Mouse (Mus musculus): ENCODE measurements around the gene Cntn4. TPM values are rescaled to one million over a fixed set of nuclear protein-coding genes. Genes with fewer than 3 reads are reported as not detected.

The Cntn4 gene
- total and polyA plus RNA-seq, 2 experiments from 2014 or later: 13.9 to 23.3 TPM

DNA sequence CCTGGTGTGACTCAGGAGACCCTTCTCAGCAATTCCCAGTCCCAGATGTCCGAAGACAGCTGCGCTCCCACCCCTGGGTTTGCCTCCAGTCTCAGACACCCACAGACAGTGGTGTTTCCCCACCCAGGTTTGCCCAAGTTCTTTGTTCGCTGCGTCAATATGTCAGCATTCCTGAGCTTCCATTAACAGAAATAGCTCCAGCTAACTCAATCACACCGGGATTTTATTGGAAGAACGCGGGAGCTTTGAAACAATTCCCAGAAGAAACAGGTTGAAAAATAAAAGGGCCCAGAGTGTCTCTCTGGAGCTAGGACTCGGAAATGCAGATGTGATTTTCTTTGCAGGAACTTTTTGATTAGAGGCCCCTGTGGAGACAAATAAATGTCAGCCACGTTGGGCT lies 916.3 kb downstream of the Cntn4 start:
- 12% methylated on average over 9 of the region's 9 CpGs for WGBS
- no peak overlapping the region for H3K9ac ChIP-seq
- no peaks in the 10 kb centered on the region for H3K36me3 ChIP-seq (ENCODE audit: insufficient read depth)
- H3K4me2 ChIP-seq (ENCODE audit: low read depth): no peak overlapping the region
- H3K4me1 ChIP-seq (ENCODE audit: insufficient read depth): no peaks in the 10 kb centered on the region
- DNase-seq (no peak), ATAC-seq (no peak)
- H3K27me3 ChIP-seq (ENCODE audit: insufficient read depth, low read length): no peaks in the 10 kb centered on the region
- H3K27ac ChIP-seq (ENCODE audit: low read depth, low read length): no peak overlapping the region
- TF ChIP-seq CTCF (IDR thresholded peaks at IDR 0.05; ENCODE audit: low read depth): no peak
- H3K9me3 ChIP-seq (ENCODE audit: low read length): no peaks in the 10 kb centered on the region
- H3K4me3 ChIP-seq (ENCODE audit: low read depth, low read length): no peak overlapping the region

DNA sequence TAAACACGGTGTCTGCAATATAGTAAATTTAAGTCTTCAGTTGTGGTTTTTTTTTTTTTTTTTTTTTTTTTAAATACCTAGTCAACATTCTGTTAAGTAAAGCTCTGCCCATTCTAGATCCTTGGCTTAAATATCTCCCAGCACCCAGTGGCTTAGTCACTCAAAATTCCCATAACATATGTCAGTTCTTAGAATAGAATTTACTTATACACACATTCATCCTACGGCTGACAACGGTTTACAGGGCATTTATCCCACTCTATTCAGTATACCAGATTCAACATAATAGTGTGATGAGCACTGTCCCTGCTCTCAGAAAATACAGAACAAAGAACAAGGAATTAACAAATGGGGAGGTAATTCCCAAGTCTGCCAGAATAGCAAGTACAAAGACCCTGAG lies 939.6 kb downstream of the Cntn4 start:
- H3K4me3 ChIP-seq (ENCODE audit: low read depth, low read length): no peak overlapping the region
- ATAC-seq (no peak), DNase-seq (no peak)
- no peak for TF ChIP-seq CTCF (IDR thresholded peaks at IDR 0.05; ENCODE audit: low read depth)
- H3K9ac ChIP-seq: no peak overlapping the region
- H3K27me3 ChIP-seq (ENCODE audit: insufficient read depth, low read length): no peaks in the 10 kb centered on the region
- H3K27ac ChIP-seq (ENCODE audit: low read depth, low read length): no peak overlapping the region
- no peaks in the 10 kb centered on the region for H3K36me3 ChIP-seq (ENCODE audit: insufficient read depth)
- WGBS: 59% methylated on average over 3 of the region's 3 CpGs
- no peaks in the 10 kb centered on the region for H3K9me3 ChIP-seq (ENCODE audit: low read length)
- no peaks in the 10 kb centered on the region for H3K4me1 ChIP-seq (ENCODE audit: insufficient read depth)
- H3K4me2 ChIP-seq (ENCODE audit: low read depth): no peak overlapping the region

DNA sequence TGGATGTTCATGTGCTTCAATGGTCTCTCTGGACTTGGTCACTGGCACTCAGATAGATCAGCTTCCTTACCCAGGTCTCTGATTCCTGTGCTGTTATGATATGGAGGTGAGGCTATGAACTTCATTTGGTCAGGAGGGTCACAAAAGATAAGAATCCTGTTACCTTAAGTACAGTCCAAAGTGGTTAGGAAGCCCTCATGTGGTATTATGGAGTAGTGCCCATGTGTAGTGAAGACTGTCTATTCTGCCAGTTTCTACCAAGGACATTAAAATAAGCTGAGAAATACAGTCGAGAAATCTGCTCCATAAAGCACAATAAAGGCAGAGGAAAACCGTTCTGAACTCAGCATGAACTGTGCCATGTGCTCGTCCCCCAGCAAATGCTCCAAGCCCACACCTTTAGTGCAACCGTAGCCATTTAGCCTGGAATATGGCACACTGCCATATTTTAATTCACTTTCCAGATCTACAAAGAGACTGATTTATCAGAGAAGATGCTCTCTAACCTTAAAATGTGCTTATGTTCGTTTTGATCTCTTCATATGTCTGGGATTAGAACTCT lies 943.8 kb downstream of the Cntn4 start:
- Histone ChIP-seq H3K27ac (ENCODE audit: low read depth, low read length) (no peak overlapping the region), H3K36me3 (ENCODE audit: insufficient read depth) (no peaks in the 10 kb centered on the region), H3K4me2 (ENCODE audit: low read depth) (no peak overlapping the region), H3K4me1 (ENCODE audit: insufficient read depth) (no peaks in the 10 kb centered on the region), H3K27me3 (ENCODE audit: insufficient read depth, low read length) (no peaks in the 10 kb centered on the region), H3K9me3 (ENCODE audit: low read length) (no peaks in the 10 kb centered on the region), H3K4me3 (ENCODE audit: low read depth, low read length) (no peak overlapping the region), H3K9ac (no peak overlapping the region)
- TF ChIP-seq CTCF (IDR thresholded peaks at IDR 0.05; ENCODE audit: low read depth): peak; percentile 41
- WGBS: 43% methylated on average over 5 of the region's 5 CpGs
- DNase-seq (no peak), ATAC-seq (no peak)

DNA sequence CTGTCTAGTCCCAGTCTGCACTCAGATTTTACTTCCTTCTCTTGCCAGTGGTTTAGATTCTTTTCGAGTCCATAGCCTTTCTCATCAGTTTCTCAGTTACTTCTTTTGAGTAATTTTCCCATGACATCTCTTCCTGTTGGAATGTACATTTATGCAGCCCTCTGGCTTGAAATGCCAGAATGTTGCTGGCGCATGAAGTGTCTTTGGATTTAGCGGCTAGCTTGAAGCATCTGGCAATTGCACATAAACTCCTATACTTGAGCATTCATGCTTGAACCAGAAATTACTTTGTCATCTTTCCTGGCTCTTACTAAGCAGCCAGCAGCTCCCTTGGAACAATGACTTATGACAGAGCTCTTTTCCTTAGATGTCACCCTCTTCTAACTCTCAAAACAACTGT lies 965.6 kb downstream of the Cntn4 start:
- no peak for TF ChIP-seq CTCF (IDR thresholded peaks at IDR 0.05; ENCODE audit: low read depth)
- WGBS: 78% methylated on average over 3 of the region's 3 CpGs

DNA sequence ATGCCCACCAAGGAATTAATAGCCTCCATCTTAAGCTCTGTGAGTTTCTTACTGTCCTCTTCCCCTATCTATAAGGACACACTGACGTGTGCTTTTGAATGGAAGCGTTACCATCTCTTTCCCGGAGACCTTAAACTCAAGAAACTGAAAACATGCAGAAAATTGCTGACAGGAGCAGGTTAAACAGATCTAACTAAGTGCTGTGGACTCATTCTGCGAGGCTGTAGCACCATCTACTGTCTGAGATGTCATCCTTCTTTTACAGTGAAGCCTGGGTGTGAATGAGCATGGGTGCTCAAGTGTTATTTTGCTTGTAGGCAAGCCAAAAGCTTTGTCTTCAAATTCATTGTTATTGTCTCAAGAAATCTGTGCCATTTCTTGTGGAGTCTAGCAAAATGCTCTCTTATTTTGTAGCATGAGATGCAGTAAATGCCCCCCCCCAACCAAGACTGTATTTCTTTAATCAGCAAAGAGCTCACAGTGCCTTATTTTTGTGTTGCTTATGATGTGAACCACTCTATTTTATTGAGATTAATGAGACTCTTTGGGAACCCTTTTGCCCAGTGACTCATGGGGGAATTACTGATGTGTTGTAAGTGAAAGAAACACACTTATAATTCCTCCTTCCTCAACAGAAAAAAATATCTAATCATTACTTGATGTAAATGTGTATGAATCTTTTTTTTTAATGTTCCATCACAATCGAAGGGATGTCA lies 968.2 kb downstream of the Cntn4 start:
- Histone ChIP-seq H3K4me2 (ENCODE audit: low read depth) (no peak overlapping the region), H3K9me3 (ENCODE audit: low read length) (no peaks in the 10 kb centered on the region), H3K36me3 (ENCODE audit: insufficient read depth) (no peaks in the 10 kb centered on the region), H3K9ac (no peak overlapping the region), H3K4me1 (ENCODE audit: insufficient read depth) (no peaks in the 10 kb centered on the region), H3K27me3 (ENCODE audit: insufficient read depth, low read length) (no peaks in the 10 kb centered on the region), H3K4me3 (ENCODE audit: low read depth, low read length) (no peak overlapping the region), H3K27ac (ENCODE audit: low read depth, low read length) (no peak overlapping the region)
- WGBS: 28% methylated on average over 5 of the region's 5 CpGs
- peak; percentile 95 for TF ChIP-seq CTCF (IDR thresholded peaks at IDR 0.05; ENCODE audit: low read depth)
- ATAC-seq (peak; percentile 98), DNase-seq (peak; percentile 91)

More for the DNA sequence above, 965.6 kb downstream of the Cntn4 start:
- Histone ChIP-seq H3K4me2 (ENCODE audit: low read depth) (no peak overlapping the region), H3K9me3 (ENCODE audit: low read length) (no peaks in the 10 kb centered on the region), H3K4me3 (ENCODE audit: low read depth, low read length) (no peak overlapping the region), H3K27ac (ENCODE audit: low read depth, low read length) (no peak overlapping the region), H3K9ac (no peak overlapping the region), H3K27me3 (ENCODE audit: insufficient read depth, low read length) (no peaks in the 10 kb centered on the region), H3K36me3 (ENCODE audit: insufficient read depth) (no peaks in the 10 kb centered on the region), H3K4me1 (ENCODE audit: insufficient read depth) (no peaks in the 10 kb centered on the region)
- DNase-seq (no peak), ATAC-seq (no peak)

DNA sequence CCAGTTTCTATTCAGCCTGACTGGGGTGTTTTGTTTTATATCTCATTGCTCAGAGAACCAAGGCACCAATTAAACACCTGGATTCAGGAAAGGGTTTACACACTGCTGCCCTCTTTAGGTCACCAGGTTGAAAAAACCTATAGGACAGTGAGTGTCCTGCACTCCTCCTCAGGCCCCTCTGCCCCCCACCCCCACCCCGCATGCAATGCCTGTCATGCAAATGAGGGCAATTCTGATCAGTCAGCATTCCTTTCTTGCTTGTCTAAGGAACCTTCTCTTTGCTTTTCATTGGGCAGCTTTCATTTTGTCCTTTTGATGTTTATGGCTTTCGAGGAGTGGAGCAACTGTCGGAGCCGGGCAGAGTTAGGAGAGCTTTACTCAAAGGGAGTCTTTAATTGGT lies 969.5 kb downstream of the Cntn4 start:
- no peak overlapping the region for H3K27ac ChIP-seq (ENCODE audit: low read depth, low read length)
- no peaks in the 10 kb centered on the region for H3K27me3 ChIP-seq (ENCODE audit: insufficient read depth, low read length)
- no peak overlapping the region for H3K4me2 ChIP-seq (ENCODE audit: low read depth)
- no peaks in the 10 kb centered on the region for H3K4me1 ChIP-seq (ENCODE audit: insufficient read depth)
- WGBS: 18% methylated on average over 4 of the region's 4 CpGs
- H3K9ac ChIP-seq: no peak overlapping the region
- no peaks in the 10 kb centered on the region for H3K36me3 ChIP-seq (ENCODE audit: insufficient read depth)
- TF ChIP-seq CTCF (IDR thresholded peaks at IDR 0.05; ENCODE audit: low read depth): no peak
- no peaks in the 10 kb centered on the region for H3K9me3 ChIP-seq (ENCODE audit: low read length)
- no peak overlapping the region for H3K4me3 ChIP-seq (ENCODE audit: low read depth, low read length)
- DNase-seq (no peak), ATAC-seq (no peak)

DNA sequence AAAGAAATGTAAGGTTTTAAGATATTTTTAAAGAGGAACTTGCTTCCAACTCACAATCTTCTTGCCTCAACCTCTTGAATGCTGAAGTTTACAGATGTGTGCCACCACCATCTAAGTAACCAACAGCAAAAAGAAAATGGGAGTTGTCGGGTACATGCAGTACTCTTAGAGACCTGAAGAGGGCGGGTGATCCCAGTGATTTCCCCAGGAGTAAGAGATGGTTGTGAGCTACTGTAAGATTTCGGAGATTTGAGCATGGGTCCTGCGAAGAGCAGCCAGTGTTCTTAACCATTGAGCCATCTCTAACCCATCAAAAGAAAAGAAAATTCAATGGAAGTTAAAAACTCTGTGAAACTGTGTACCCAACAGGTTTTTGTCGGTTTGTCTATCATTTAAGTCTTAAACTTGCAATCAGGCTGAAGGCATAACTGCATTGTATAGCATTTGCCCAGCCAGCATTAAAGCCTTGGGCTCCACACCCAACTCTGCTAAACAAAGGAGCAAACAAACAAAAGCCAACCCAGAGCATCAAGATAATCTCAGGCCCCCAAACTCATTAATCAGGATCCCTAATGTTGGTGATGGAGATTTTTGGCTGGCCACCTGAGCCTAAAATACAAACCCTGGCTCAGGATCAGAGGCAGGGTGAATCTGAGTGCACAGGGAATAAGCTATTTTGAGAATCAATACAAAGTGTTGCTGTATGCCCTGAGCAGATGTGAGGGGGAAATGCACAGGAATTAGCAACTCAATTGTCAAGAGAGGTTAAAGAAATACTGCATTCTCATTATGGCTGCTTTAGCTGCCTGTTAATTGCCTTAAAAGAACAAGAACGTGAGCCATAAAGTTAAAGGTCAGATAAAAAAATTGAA lies 986.6 kb downstream of the Cntn4 start:
- Histone ChIP-seq H3K27ac (ENCODE audit: low read depth, low read length) (no peak overlapping the region), H3K9me3 (ENCODE audit: low read length) (no peaks in the 10 kb centered on the region), H3K36me3 (ENCODE audit: insufficient read depth) (no peaks in the 10 kb centered on the region), H3K4me1 (ENCODE audit: insufficient read depth) (no peaks in the 10 kb centered on the region), H3K27me3 (ENCODE audit: insufficient read depth, low read length) (no peaks in the 10 kb centered on the region), H3K4me3 (ENCODE audit: low read depth, low read length) (no peak overlapping the region), H3K4me2 (ENCODE audit: low read depth) (no peak overlapping the region), H3K9ac (no peak overlapping the region)
- TF ChIP-seq CTCF (IDR thresholded peaks at IDR 0.05; ENCODE audit: low read depth): peak; percentile 62
- 20% methylated on average over 6 of the region's 6 CpGs for WGBS
- no peak for DNase-seq
- ATAC-seq: no peak
